Mouse (Mus musculus) lung, adult 2 months (tissue): ENCODE results near the gene Ppard.

Experiments
- CTCF ChIP-seq: fragments of 200-500 bp; IDR thresholded peaks from 2 replicates; pipeline ENCODE4 v1.5.1; 2011; ENCODE audit warnings: mild to moderate bottlenecking, low read length, control low read depth; ENCODE audit not compliant: insufficient read depth
- POLR2A ChIP-seq: fragments of 200-500 bp; IDR thresholded peaks from 2 replicates; pipeline ENCODE4 v1.6.1; 2011; ENCODE audit warnings: low read depth, mild to moderate bottlenecking, control low read depth, low read length, borderline replicate concordance; ENCODE audit errors: extremely low read depth

DNA sequence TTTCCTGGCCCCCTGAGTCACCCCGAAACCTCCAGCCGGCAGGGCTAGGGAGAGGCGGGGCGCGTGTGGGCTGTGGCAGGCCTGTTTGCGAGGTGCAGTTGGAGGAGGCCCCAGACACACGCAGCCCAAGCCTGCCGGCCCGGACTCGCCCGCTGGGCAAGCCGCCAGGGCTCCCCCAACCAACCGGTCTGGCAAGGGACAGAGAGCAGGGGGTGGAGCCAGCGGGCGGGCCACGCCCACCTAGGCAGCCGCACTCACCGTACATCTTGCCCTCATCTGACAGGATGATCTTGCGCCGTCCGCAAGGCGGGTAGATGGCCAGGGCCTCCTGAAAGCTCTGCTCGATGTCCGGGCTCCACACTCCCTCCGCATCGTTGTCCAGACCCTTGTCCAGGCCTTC is 108.6 kb downstream of the Ppard start:
- TF ChIP-seq CTCF (no peak), POLR2A (peak; percentile 4; the same call in 1 of the 2 replicates)
